Mouse (Mus musculus): ENCODE data around the gene Nfe2l3. TPM values are rescaled to one million over a fixed set of nuclear protein-coding genes. Genes with fewer than 3 reads are reported as not detected.
"Not testable (repeated sequence)": the region's sequence is repeated elsewhere in the genome, so short reads cannot be mapped to it uniquely, and the experiment has no call there.

The Nfe2l3 gene
- polyA plus RNA-seq, 1 experiment from 2014 or later = 0.13 TPM

- Histone ChIP-seq H3K4me2 (peak within 1 kb of the TSS; percentile 67), H3K36me3 (peaks cover 54% of the 10 kb centered on the region), H3K4me3 (replicated peaks) (peak within 1 kb of the TSS; percentile 97), H3K27ac (peak within 1 kb of the TSS; percentile 98), H3K27me3 (no peaks in the 10 kb centered on the region), H3K9me3 (replicated peaks) (no peaks in the 10 kb centered on the region), H3K4me1 (replicated peaks) (peaks cover 50% of the 10 kb centered on the region), H3K9ac (peak within 1 kb of the TSS; percentile 100)
- under 1% methylated on average over 79 of the region's 99 CpGs for WGBS (ENCODE audit: insufficient replicate concordance)
- DNase-seq (peak; percentile 62), ATAC-seq (ENCODE audit: low read depth) (peak; percentile 81)
These were observed 38.1 kb downstream of the Nfe2l3 start, which contains the start of gene Cbx3 for GRCm38 (mm10) chr6:51470311-51471178. Cbx3 (plus strand) TSS chr6:51470360.

GRCm38 (mm10) chr6:51471179-51471505, 38.7 kb downstream of the Nfe2l3 start:
- H3K4me2 ChIP-seq = peak overlapping the region; percentile 67
- ATAC-seq (ENCODE audit: low read depth) (peak; percentile 16), DNase-seq (no peak)
- peaks cover 49% of the 10 kb centered on the region for H3K4me1 ChIP-seq (replicated peaks)
- no peaks in the 10 kb centered on the region for H3K9me3 ChIP-seq (replicated peaks)
- H3K27ac ChIP-seq = peak overlapping the region; percentile 98
- WGBS (ENCODE audit: insufficient replicate concordance) = under 1% methylated on average over 10 of the region's 10 CpGs
- no peaks in the 10 kb centered on the region for H3K27me3 ChIP-seq
- peaks cover 53% of the 10 kb centered on the region for H3K36me3 ChIP-seq
- peak overlapping the region; percentile 100 for H3K9ac ChIP-seq
- peak overlapping the region; percentile 97 for H3K4me3 ChIP-seq (replicated peaks)

GRCm38 (mm10) chr6:51471782-51472181, 39.3 kb downstream of the Nfe2l3 start:
- no peak for DNase-seq
- Histone ChIP-seq H3K9ac (peak overlapping the region; percentile 100), H3K4me1 (replicated peaks) (peaks cover 48% of the 10 kb centered on the region), H3K36me3 (peaks cover 51% of the 10 kb centered on the region), H3K4me3 (replicated peaks) (peak overlapping the region; percentile 97), H3K27me3 (no peaks in the 10 kb centered on the region), H3K27ac (no peak overlapping the region; the same call in 1 of the 2 replicates), H3K9me3 (replicated peaks) (no peaks in the 10 kb centered on the region), H3K4me2 (peak overlapping the region; percentile 72)
- no peak for ATAC-seq (ENCODE audit: low read depth)
- 18% methylated on average over 3 of the region's 3 CpGs for WGBS (ENCODE audit: insufficient replicate concordance)

GRCm38 (mm10) chr6:51472213-51472612, 39.7 kb downstream of the Nfe2l3 start:
- ATAC-seq (ENCODE audit: low read depth) (no peak), DNase-seq (no peak)
- Histone ChIP-seq H3K4me3 (replicated peaks) (peak overlapping the region; percentile 97), H3K9ac (peak overlapping the region; percentile 100), H3K4me2 (peak overlapping the region; percentile 72), H3K27me3 (no peaks in the 10 kb centered on the region), H3K4me1 (replicated peaks) (peaks cover 47% of the 10 kb centered on the region), H3K9me3 (replicated peaks) (no peaks in the 10 kb centered on the region), H3K27ac (peak overlapping the region; percentile 13; the same call in 1 of the 2 replicates), H3K36me3 (peaks cover 51% of the 10 kb centered on the region)
- WGBS (ENCODE audit: insufficient replicate concordance) = 55% methylated on average over 4 of the region's 4 CpGs

- peaks cover 79% of the 10 kb centered on the region for H3K36me3 ChIP-seq
- H3K9me3 ChIP-seq (replicated peaks) = no peaks in the 10 kb centered on the region
These were observed 46.8 kb downstream of the Nfe2l3 start for GRCm38 (mm10) chr6:51479136-51479731.

GRCm38 (mm10) chr6:51481548-51481947, 49.1 kb downstream of the Nfe2l3 start:
- Histone ChIP-seq H3K27me3 (no peaks in the 10 kb centered on the region), H3K36me3 (peaks cover 65% of the 10 kb centered on the region), H3K9me3 (replicated peaks) (no peaks in the 10 kb centered on the region), H3K4me1 (replicated peaks) (peaks cover 33% of the 10 kb centered on the region), H3K4me3 (replicated peaks) (no peak overlapping the region), H3K9ac (no peak overlapping the region), H3K4me2 (no peak overlapping the region), H3K27ac (no peak overlapping the region)
- 93% methylated on average over 8 of the region's 8 CpGs for WGBS (ENCODE audit: insufficient replicate concordance)
- ATAC-seq (ENCODE audit: low read depth) (no peak), DNase-seq (no peak)

More at GRCm38 (mm10) chr6:51479136-51479731, 46.8 kb downstream of the Nfe2l3 start:
- Histone ChIP-seq H3K27ac (peak overlapping the region; percentile 69; the same call in 1 of the 2 replicates), H3K9ac (0 out of 2 replicates have a peak overlapping the region, but pooled peaks have one; percentile 9), H3K4me3 (replicated peaks) (0 out of 2 replicates have a peak overlapping the region, but pooled peaks have one; percentile 10), H3K4me1 (replicated peaks) (peaks cover 38% of the 10 kb centered on the region), H3K27me3 (no peaks in the 10 kb centered on the region), H3K4me2 (peak overlapping the region; percentile 44; the same call in 1 of the 2 replicates)
- DNase-seq (peak; percentile 36), ATAC-seq (ENCODE audit: low read depth) (peak; percentile 92)
- 23% methylated on average over 4 of the region's 4 CpGs for WGBS (ENCODE audit: insufficient replicate concordance)

- Histone ChIP-seq H3K9ac (no peak overlapping the region), H3K27ac (no peak overlapping the region), H3K4me2 (no peak overlapping the region), H3K36me3 (peaks cover 48% of the 10 kb centered on the region), H3K9me3 (replicated peaks) (no peaks in the 10 kb centered on the region), H3K27me3 (no peaks in the 10 kb centered on the region), H3K4me3 (replicated peaks) (no peak overlapping the region), H3K4me1 (replicated peaks) (peaks cover 16% of the 10 kb centered on the region)
- WGBS (ENCODE audit: insufficient replicate concordance) = 87% methylated on average over 3 of the region's 3 CpGs
- ATAC-seq (ENCODE audit: low read depth) (no peak), DNase-seq (no peak)
These were observed 51.4 kb downstream of the Nfe2l3 start for GRCm38 (mm10) chr6:51483861-51484260.

GRCm38 (mm10) chr6:51484556-51484955, 52.1 kb downstream of the Nfe2l3 start:
- DNase-seq; ATAC-seq (ENCODE audit: low read depth): not testable (repeated sequence)
- WGBS (ENCODE audit: insufficient replicate concordance) = 83% methylated on average over 8 of the region's 8 CpGs

GRCm38 (mm10) chr6:51485646-51486045, 53.2 kb downstream of the Nfe2l3 start:
- Histone ChIP-seq H3K9me3 (replicated peaks) (no peaks in the 10 kb centered on the region), H3K9ac (no peak overlapping the region), H3K4me2 (no peak overlapping the region), H3K36me3 (peaks cover 30% of the 10 kb centered on the region), H3K27ac (no peak overlapping the region), H3K4me1 (replicated peaks) (peaks cover 10% of the 10 kb centered on the region), H3K4me3 (replicated peaks) (no peak overlapping the region), H3K27me3 (no peaks in the 10 kb centered on the region)
- DNase-seq = no peak
- WGBS (ENCODE audit: insufficient replicate concordance) = 27% methylated on average over 2 of the region's 2 CpGs
- no peak for ATAC-seq (ENCODE audit: low read depth)

More at GRCm38 (mm10) chr6:51484556-51484955, 52.1 kb downstream of the Nfe2l3 start:
- H3K9me3 ChIP-seq (replicated peaks); H3K4me1 ChIP-seq (replicated peaks); H3K27ac ChIP-seq; H3K4me3 ChIP-seq (replicated peaks); H3K27me3 ChIP-seq; H3K4me2 ChIP-seq; H3K9ac ChIP-seq: not testable (repeated sequence)
- peaks cover 41% of the 10 kb centered on the region for H3K36me3 ChIP-seq

- Histone ChIP-seq H3K4me1 (replicated peaks) (peaks cover 10% of the 10 kb centered on the region), H3K27me3 (no peaks in the 10 kb centered on the region), H3K27ac (0 out of 2 replicates have a peak overlapping the region, but pooled peaks have one; percentile 0), H3K9me3 (replicated peaks) (no peaks in the 10 kb centered on the region), H3K9ac (no peak overlapping the region), H3K4me2 (no peak overlapping the region), H3K36me3 (peaks cover 25% of the 10 kb centered on the region), H3K4me3 (replicated peaks) (no peak overlapping the region)
- DNase-seq (no peak), ATAC-seq (ENCODE audit: low read depth) (no peak)
- WGBS (ENCODE audit: insufficient replicate concordance) = 10% methylated on average over 7 of the region's 7 CpGs
These were observed 53.7 kb downstream of the Nfe2l3 start for GRCm38 (mm10) chr6:51486076-51486710.

GRCm38 (mm10) chr6:51486731-51487130, 54.3 kb downstream of the Nfe2l3 start:
- 81% methylated on average over 5 of the region's 5 CpGs for WGBS (ENCODE audit: insufficient replicate concordance)
- 0 out of 2 replicates have a peak overlapping the region, but pooled peaks have one; percentile 0 for H3K27ac ChIP-seq
- H3K4me3 ChIP-seq (replicated peaks) = no peak overlapping the region
- H3K9ac ChIP-seq = no peak overlapping the region
- peaks cover 19% of the 10 kb centered on the region for H3K36me3 ChIP-seq
- no peak overlapping the region for H3K4me2 ChIP-seq
- ATAC-seq (ENCODE audit: low read depth) (no peak), DNase-seq (no peak)
- H3K4me1 ChIP-seq (replicated peaks) = peaks cover 10% of the 10 kb centered on the region
- no peaks in the 10 kb centered on the region for H3K9me3 ChIP-seq (replicated peaks)
- H3K27me3 ChIP-seq = no peaks in the 10 kb centered on the region
